Mouse (Mus musculus): ENCODE measurements at regions not wholly inside any gene's neighbourhood (a gene's known extent, or its start where the extent isn't known, plus 50 kb on each side); places are given as distances from the start of the nearest gene placed in this dataset.

DNA sequence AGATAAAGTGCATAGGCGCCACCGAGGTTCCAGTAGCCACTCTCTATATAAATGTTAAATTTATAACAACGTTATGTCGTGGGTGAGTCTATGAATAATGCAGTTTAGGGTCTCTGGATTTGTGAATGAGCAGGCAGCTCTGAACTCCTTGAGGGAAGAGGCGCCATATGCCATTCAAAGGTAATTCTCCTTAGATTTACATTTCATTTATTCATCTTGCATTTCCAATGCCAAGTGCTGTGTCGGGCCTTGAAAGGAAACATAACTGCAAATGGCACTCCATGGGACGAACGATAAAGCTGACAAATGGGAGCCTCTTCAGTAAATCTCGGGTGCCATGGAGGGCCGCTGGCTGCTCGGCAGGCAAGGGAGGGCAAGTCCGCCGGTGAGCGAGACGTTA, 216.4 kb upstream of the Nr5a2 start:
- DNase-seq (ENCODE audit: low spot score), result no peak
- H3K27ac ChIP-seq (replicated peaks; ENCODE audit: low read depth, low read length), result no peak overlapping the region
- WGBS, result 85% methylated on average over 15 of the region's 15 CpGs
- no peaks in the 10 kb centered on the region for H3K36me3 ChIP-seq (ENCODE audit: control insufficient read depth, insufficient read depth, low read length)
- no peak overlapping the region for H3K4me2 ChIP-seq (ENCODE audit: low read depth, low read length)
- no peaks in the 10 kb centered on the region for H3K27me3 ChIP-seq (replicated peaks; ENCODE audit: control insufficient read depth, insufficient read depth, low read length)
- H3K4me1 ChIP-seq (ENCODE audit: control insufficient read depth, insufficient read depth, low read length), result no peaks in the 10 kb centered on the region
- no peak for ATAC-seq (ENCODE audit: low read depth)
- H3K9me3 ChIP-seq (ENCODE audit: control insufficient read depth, low read length), result no peaks in the 10 kb centered on the region
- H3K9ac ChIP-seq (ENCODE audit: low read depth, low read length), result no peak overlapping the region
- no peak overlapping the region for H3K4me3 ChIP-seq (ENCODE audit: low read depth, low read length)

DNA sequence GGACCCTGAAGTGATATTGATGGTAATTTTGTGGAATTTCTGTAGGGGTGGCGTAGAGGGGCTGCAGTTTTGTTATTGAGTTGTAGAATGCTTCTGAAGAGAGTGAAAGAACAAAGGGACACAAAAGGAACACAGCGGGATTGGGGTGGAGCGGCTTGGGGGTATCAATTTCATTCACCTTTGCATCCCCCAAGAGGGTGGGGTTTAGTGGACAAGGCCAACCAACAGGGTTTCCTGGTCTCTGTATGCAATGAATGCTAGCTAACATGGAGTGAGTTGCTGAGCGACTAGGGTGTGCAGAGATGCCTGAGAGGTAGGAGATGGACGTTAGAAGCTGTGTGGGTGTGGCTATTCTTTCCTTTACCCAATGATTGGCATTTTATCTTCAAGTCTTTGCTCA, 213.8 kb upstream of the Nr5a2 start:
- Histone ChIP-seq H3K27ac (replicated peaks; ENCODE audit: low read depth, low read length) (no peak overlapping the region), H3K4me2 (ENCODE audit: low read depth, low read length) (no peak overlapping the region), H3K9me3 (ENCODE audit: control insufficient read depth, low read length) (no peaks in the 10 kb centered on the region), H3K4me3 (ENCODE audit: low read depth, low read length) (no peak overlapping the region), H3K9ac (ENCODE audit: low read depth, low read length) (no peak overlapping the region), H3K4me1 (ENCODE audit: control insufficient read depth, insufficient read depth, low read length) (no peaks in the 10 kb centered on the region), H3K36me3 (ENCODE audit: control insufficient read depth, insufficient read depth, low read length) (no peaks in the 10 kb centered on the region), H3K27me3 (replicated peaks; ENCODE audit: control insufficient read depth, insufficient read depth, low read length) (no peaks in the 10 kb centered on the region)
- DNase-seq (ENCODE audit: low spot score) (no peak), ATAC-seq (ENCODE audit: low read depth) (no peak)
- WGBS, result 43% methylated on average over 5 of the region's 5 CpGs

DNA sequence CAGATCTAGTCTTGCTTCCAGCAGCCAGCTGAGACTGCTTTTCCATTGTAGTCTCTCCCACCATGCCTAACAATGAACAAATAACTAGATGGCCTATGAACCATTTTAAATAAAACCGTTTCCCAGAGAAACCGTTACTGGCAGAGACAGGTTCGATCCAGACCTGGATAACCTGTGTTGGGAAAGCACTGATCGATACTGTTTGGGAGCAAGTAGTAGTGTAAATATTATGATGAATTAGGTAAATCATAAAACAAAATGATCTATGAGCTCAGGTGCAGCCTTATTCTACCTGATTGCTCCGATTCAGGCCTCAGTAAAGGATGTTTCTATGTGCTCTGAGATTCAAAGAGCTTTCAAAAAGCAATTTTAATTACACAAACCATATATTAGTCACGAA, 211.9 kb upstream of the Nr5a2 start:
- Histone ChIP-seq H3K27me3 (replicated peaks; ENCODE audit: control insufficient read depth, insufficient read depth, low read length) (no peaks in the 10 kb centered on the region), H3K36me3 (ENCODE audit: control insufficient read depth, insufficient read depth, low read length) (no peaks in the 10 kb centered on the region), H3K27ac (replicated peaks; ENCODE audit: low read depth, low read length) (no peak overlapping the region), H3K9me3 (ENCODE audit: control insufficient read depth, low read length) (no peaks in the 10 kb centered on the region), H3K4me1 (ENCODE audit: control insufficient read depth, insufficient read depth, low read length) (no peaks in the 10 kb centered on the region), H3K4me2 (ENCODE audit: low read depth, low read length) (no peak overlapping the region), H3K9ac (ENCODE audit: low read depth, low read length) (no peak overlapping the region), H3K4me3 (ENCODE audit: low read depth, low read length) (no peak overlapping the region)
- no peak for ATAC-seq (ENCODE audit: low read depth)
- WGBS, result 92% methylated on average over 6 of the region's 6 CpGs
- DNase-seq (ENCODE audit: low spot score), result no peak

DNA sequence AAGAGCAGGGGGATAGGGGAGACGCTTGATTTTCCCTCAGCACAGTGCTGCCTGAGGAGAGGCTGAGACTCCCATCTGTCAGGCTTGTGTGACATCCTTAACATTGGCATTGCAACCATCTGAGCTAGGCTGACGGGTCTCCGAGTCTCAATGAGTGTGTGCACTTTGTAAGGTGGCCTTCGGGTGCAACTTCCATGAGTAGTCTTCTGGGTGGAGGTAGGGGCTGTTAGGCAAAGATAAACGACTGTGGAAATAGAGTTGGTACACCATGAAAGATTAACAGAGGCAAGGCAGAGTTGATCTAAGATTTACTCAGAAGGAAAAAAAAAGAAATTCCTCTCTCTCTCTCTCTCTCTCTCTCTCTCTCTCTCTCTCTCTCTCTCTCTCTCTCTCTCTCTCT, 211.2 kb upstream of the Nr5a2 start:
- no peak for ATAC-seq (ENCODE audit: low read depth)
- 75% methylated on average over 5 of the region's 5 CpGs for WGBS

DNA sequence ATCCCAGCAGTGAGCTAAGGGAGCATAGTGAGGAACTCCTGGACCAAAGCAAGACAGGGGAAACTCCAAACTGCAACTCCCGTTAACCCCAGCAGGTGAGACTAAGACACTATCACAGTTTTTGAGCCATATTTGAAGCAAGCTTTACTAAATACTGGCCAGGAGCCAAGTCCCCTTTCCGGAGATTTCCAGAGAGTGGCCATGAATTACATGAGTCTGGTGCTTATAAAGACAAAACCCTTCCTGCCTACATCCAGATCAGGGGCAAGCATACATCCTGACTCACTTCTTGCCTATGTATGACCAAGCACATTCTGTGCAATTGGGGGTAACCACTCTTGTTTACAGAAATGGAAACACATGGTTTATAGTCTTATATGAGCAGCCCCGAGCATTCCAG, 187.6 kb upstream of the Nr5a2 start:
- ATAC-seq (ENCODE audit: low read depth), result no peak
- 60% methylated on average over 3 of the region's 3 CpGs for WGBS

More for the DNA sequence above, 211.2 kb upstream of the Nr5a2 start:
- Histone ChIP-seq H3K9ac (ENCODE audit: low read depth, low read length) (no peak overlapping the region), H3K4me2 (ENCODE audit: low read depth, low read length) (no peak overlapping the region), H3K27me3 (replicated peaks; ENCODE audit: control insufficient read depth, insufficient read depth, low read length) (no peaks in the 10 kb centered on the region), H3K36me3 (ENCODE audit: control insufficient read depth, insufficient read depth, low read length) (no peaks in the 10 kb centered on the region), H3K4me1 (ENCODE audit: control insufficient read depth, insufficient read depth, low read length) (no peaks in the 10 kb centered on the region), H3K4me3 (ENCODE audit: low read depth, low read length) (no peak overlapping the region), H3K27ac (replicated peaks; ENCODE audit: low read depth, low read length) (no peak overlapping the region), H3K9me3 (ENCODE audit: control insufficient read depth, low read length) (no peaks in the 10 kb centered on the region)
- no peak for DNase-seq (ENCODE audit: low spot score)

DNA sequence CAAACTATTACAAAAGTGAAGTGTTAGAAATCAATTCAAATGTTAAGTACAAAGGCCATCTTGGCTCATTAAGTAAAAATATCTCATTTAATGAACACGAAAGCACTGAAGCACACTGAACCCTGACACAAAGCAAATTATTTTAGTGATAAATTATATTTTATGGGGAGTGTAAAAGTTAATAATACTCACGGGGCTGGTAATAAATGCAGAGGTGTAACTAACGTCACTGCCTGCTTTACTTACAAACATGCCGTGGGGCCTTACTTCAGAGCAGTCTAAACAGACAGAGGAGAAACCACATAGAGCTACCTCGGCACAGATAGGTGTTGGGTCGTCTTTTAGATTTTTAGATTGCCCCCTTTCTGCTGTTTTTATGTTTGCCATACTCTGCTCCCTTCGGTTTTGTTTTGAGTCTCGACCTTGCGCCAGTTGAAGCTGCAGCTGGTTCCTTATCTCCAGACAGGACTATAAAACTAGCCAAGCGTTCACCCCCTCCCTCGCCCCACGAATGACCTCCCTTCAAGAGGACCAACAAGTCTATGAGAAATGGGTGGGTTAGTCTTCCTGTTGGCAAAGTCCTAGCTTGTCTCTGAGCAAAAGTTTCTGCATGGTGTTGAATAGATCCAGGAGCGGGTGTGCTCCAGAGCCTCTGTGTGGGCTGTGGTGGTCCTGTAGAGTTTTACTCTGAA, 181.8 kb upstream of the Nr5a2 start:
- no peak overlapping the region for H3K9ac ChIP-seq (ENCODE audit: low read depth, low read length)
- H3K27me3 ChIP-seq (replicated peaks; ENCODE audit: control insufficient read depth, insufficient read depth, low read length), result no peaks in the 10 kb centered on the region
- ATAC-seq (ENCODE audit: low read depth) (no peak), DNase-seq (ENCODE audit: low spot score) (no peak)
- no peaks in the 10 kb centered on the region for H3K4me1 ChIP-seq (ENCODE audit: control insufficient read depth, insufficient read depth, low read length)
- H3K4me3 ChIP-seq (ENCODE audit: low read depth, low read length), result no peak overlapping the region
- 86% methylated on average over 13 of the region's 13 CpGs for WGBS
- no peaks in the 10 kb centered on the region for H3K36me3 ChIP-seq (ENCODE audit: control insufficient read depth, insufficient read depth, low read length)
- H3K9me3 ChIP-seq (ENCODE audit: control insufficient read depth, low read length), result no peaks in the 10 kb centered on the region
- H3K4me2 ChIP-seq (ENCODE audit: low read depth, low read length), result no peak overlapping the region
- H3K27ac ChIP-seq (replicated peaks; ENCODE audit: low read depth, low read length), result no peak overlapping the region

More for the DNA sequence above, 187.6 kb upstream of the Nr5a2 start:
- no peaks in the 10 kb centered on the region for H3K36me3 ChIP-seq (ENCODE audit: control insufficient read depth, insufficient read depth, low read length)
- no peaks in the 10 kb centered on the region for H3K27me3 ChIP-seq (replicated peaks; ENCODE audit: control insufficient read depth, insufficient read depth, low read length)
- no peak overlapping the region for H3K27ac ChIP-seq (replicated peaks; ENCODE audit: low read depth, low read length)
- no peak overlapping the region for H3K9ac ChIP-seq (ENCODE audit: low read depth, low read length)
- H3K9me3 ChIP-seq (ENCODE audit: control insufficient read depth, low read length), result no peaks in the 10 kb centered on the region
- H3K4me3 ChIP-seq (ENCODE audit: low read depth, low read length), result no peak overlapping the region
- no peak overlapping the region for H3K4me2 ChIP-seq (ENCODE audit: low read depth, low read length)
- DNase-seq (ENCODE audit: low spot score), result peak; percentile 48
- no peaks in the 10 kb centered on the region for H3K4me1 ChIP-seq (ENCODE audit: control insufficient read depth, insufficient read depth, low read length)

DNA sequence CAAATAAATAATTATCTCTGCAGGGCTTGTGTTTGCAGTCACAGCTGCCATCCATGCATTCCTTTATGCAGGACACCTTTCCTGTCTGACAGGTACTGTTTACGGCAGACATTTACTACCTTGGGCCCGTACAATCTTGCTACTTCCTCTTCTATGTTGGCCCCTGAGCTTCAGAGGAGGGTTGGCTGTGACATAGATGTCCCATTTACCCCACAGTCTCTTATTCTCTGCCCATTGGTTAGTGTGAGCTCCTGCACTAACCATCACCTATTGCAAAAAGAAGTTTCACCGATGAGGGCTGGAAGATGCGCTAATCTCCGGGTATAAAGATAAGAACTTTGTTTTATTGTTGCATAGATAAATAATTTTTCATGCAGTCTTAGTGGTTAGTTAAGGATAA, 181.1 kb upstream of the Nr5a2 start:
- no peak for DNase-seq (ENCODE audit: low spot score)
- Histone ChIP-seq H3K27ac (replicated peaks; ENCODE audit: low read depth, low read length) (no peak overlapping the region), H3K27me3 (replicated peaks; ENCODE audit: control insufficient read depth, insufficient read depth, low read length) (no peaks in the 10 kb centered on the region), H3K9ac (ENCODE audit: low read depth, low read length) (no peak overlapping the region), H3K4me2 (ENCODE audit: low read depth, low read length) (no peak overlapping the region), H3K4me3 (ENCODE audit: low read depth, low read length) (no peak overlapping the region), H3K36me3 (ENCODE audit: control insufficient read depth, insufficient read depth, low read length) (no peaks in the 10 kb centered on the region), H3K9me3 (ENCODE audit: control insufficient read depth, low read length) (no peaks in the 10 kb centered on the region), H3K4me1 (ENCODE audit: control insufficient read depth, insufficient read depth, low read length) (no peaks in the 10 kb centered on the region)
- no peak for ATAC-seq (ENCODE audit: low read depth)
- WGBS, result 85% methylated on average over 5 of the region's 5 CpGs

DNA sequence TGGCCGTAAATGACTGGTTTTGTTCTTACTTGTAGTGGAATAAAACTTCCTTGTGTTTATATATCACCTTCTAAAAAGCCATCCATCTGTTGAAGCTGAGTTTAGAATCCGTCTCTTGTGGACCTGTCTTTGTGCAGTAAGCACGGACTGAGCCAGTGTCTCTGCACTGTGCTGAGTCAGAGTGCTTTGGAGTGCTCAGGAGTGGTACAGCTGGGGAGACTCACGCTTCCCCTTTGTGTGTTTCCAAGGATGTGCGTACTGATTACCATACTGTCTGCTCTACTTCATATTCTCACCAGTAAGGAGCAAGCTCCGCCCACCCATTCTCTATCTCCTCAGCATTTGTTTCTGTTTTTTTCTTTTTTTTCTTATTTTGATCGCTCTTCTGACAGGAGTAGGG, 175.9 kb upstream of the Nr5a2 start:
- H3K4me2 ChIP-seq (ENCODE audit: low read depth, low read length), result no peak overlapping the region
- H3K36me3 ChIP-seq (ENCODE audit: control insufficient read depth, insufficient read depth, low read length), result no peaks in the 10 kb centered on the region
- 84% methylated on average over 7 of the region's 7 CpGs for WGBS
- ATAC-seq (ENCODE audit: low read depth), result no peak
- no peak overlapping the region for H3K27ac ChIP-seq (replicated peaks; ENCODE audit: low read depth, low read length)
- H3K9ac ChIP-seq (ENCODE audit: low read depth, low read length), result no peak overlapping the region
- H3K27me3 ChIP-seq (replicated peaks; ENCODE audit: control insufficient read depth, insufficient read depth, low read length), result no peaks in the 10 kb centered on the region
- H3K4me3 ChIP-seq (ENCODE audit: low read depth, low read length), result no peak overlapping the region
- no peaks in the 10 kb centered on the region for H3K9me3 ChIP-seq (ENCODE audit: control insufficient read depth, low read length)
- DNase-seq (ENCODE audit: low spot score), result no peak
- no peaks in the 10 kb centered on the region for H3K4me1 ChIP-seq (ENCODE audit: control insufficient read depth, insufficient read depth, low read length)

DNA sequence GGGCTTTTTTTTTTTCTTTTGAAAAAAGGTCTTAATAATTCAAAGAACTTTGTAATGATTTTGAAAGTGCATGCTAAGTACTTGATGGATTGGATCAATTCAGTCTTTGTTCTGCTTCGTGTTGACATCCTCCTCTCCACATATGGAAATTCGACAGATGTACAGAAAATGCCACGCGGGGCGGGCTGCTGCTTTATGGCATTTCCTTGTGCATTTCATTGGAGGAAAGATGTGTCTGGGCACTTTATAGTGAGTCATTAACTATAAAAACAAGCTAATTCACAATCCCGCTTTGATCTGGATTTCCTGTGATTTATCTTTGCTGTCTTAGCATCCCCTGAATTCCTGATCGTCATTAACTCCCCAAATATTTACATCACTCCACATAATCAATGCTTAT, 173.5 kb upstream of the Nr5a2 start:
- no peak overlapping the region for H3K27ac ChIP-seq (replicated peaks; ENCODE audit: low read depth, low read length)
- no peak overlapping the region for H3K4me3 ChIP-seq (ENCODE audit: low read depth, low read length)
- no peaks in the 10 kb centered on the region for H3K9me3 ChIP-seq (ENCODE audit: control insufficient read depth, low read length)
- no peaks in the 10 kb centered on the region for H3K4me1 ChIP-seq (ENCODE audit: control insufficient read depth, insufficient read depth, low read length)
- DNase-seq (ENCODE audit: low spot score) (no peak), ATAC-seq (ENCODE audit: low read depth) (no peak)
- H3K4me2 ChIP-seq (ENCODE audit: low read depth, low read length), result no peak overlapping the region
- H3K27me3 ChIP-seq (replicated peaks; ENCODE audit: control insufficient read depth, insufficient read depth, low read length), result no peaks in the 10 kb centered on the region
- H3K36me3 ChIP-seq (ENCODE audit: control insufficient read depth, insufficient read depth, low read length), result no peaks in the 10 kb centered on the region
- H3K9ac ChIP-seq (ENCODE audit: low read depth, low read length), result no peak overlapping the region
- WGBS, result 44% methylated on average over 7 of the region's 7 CpGs
